Mouse (Mus musculus): Measurements from ENCODE around the gene Atp2b1. TPM values are rescaled to one million over a fixed set of nuclear protein-coding genes. Genes with fewer than 3 reads are reported as not detected.

Gene Atp2b1
- polyA plus RNA-seq, 1 experiment from 2014 or later, result 176 TPM

- no peak for DNase-seq
- no peak for ATAC-seq (ENCODE audit: insufficient read depth)
- 53% methylated on average over 1 of the region's 1 CpGs for WGBS
Measured at GRCm38 (mm10) chr10:98949750-98950149, 35.5 kb downstream of the Atp2b1 start.

GRCm38 (mm10) chr10:98951286-98952270, 37.4 kb downstream of the Atp2b1 start:
- H3K4me1 ChIP-seq (ENCODE audit: insufficient read depth), result peaks cover 9% of the 10 kb centered on the region; the same call in 1 of the 2 replicates
- H3K4me3 ChIP-seq (ENCODE audit: low read depth, low read length), result no peak overlapping the region
- H3K27ac ChIP-seq (ENCODE audit: low read depth), result no peak overlapping the region
- TF ChIP-seq CTCF (IDR thresholded peaks at IDR 0.05; ENCODE audit: low read depth), result no peak
- no peak for DNase-seq
- H3K4me2 ChIP-seq, result no peak overlapping the region
- ATAC-seq (ENCODE audit: insufficient read depth), result peak; percentile 49; the same call in 1 of the 2 replicates
- 71% methylated on average over 17 of the region's 17 CpGs for WGBS
- no peaks in the 10 kb centered on the region for H3K9me3 ChIP-seq (ENCODE audit: low read depth, low read length)
- no peak overlapping the region for H3K9ac ChIP-seq
- no peaks in the 10 kb centered on the region for H3K27me3 ChIP-seq (ENCODE audit: insufficient read depth, low read length)
- H3K36me3 ChIP-seq (ENCODE audit: insufficient read depth), result no peaks in the 10 kb centered on the region

More at GRCm38 (mm10) chr10:98949750-98950149, 35.5 kb downstream of the Atp2b1 start:
- TF ChIP-seq CTCF (IDR thresholded peaks at IDR 0.05; ENCODE audit: low read depth), result no peak
- Histone ChIP-seq H3K36me3 (ENCODE audit: insufficient read depth) (no peaks in the 10 kb centered on the region), H3K4me1 (ENCODE audit: insufficient read depth) (peaks cover 12% of the 10 kb centered on the region; the same call in 1 of the 2 replicates), H3K4me2 (no peak overlapping the region), H3K4me3 (ENCODE audit: low read depth, low read length) (no peak overlapping the region), H3K9ac (no peak overlapping the region), H3K27me3 (ENCODE audit: insufficient read depth, low read length) (no peaks in the 10 kb centered on the region), H3K27ac (ENCODE audit: low read depth) (no peak overlapping the region), H3K9me3 (ENCODE audit: low read depth, low read length) (no peaks in the 10 kb centered on the region)

GRCm38 (mm10) chr10:98954230-98954993, 40.2 kb downstream of the Atp2b1 start:
- no peaks in the 10 kb centered on the region for H3K9me3 ChIP-seq (ENCODE audit: low read depth, low read length)
- ATAC-seq (ENCODE audit: insufficient read depth) (no peak), DNase-seq (no peak)
- H3K27me3 ChIP-seq (ENCODE audit: insufficient read depth, low read length), result no peaks in the 10 kb centered on the region
- no peak overlapping the region for H3K27ac ChIP-seq (ENCODE audit: low read depth)
- no peak overlapping the region for H3K4me3 ChIP-seq (ENCODE audit: low read depth, low read length)
- no peaks in the 10 kb centered on the region for H3K36me3 ChIP-seq (ENCODE audit: insufficient read depth)
- TF ChIP-seq CTCF (IDR thresholded peaks at IDR 0.05; ENCODE audit: low read depth), result no peak
- no peak overlapping the region for H3K4me2 ChIP-seq
- peaks cover 4% of the 10 kb centered on the region; the same call in 1 of the 2 replicates for H3K4me1 ChIP-seq (ENCODE audit: insufficient read depth)
- no peak overlapping the region for H3K9ac ChIP-seq
- 85% methylated on average over 12 of the region's 12 CpGs for WGBS

GRCm38 (mm10) chr10:98956124-98956523, 41.9 kb downstream of the Atp2b1 start:
- Histone ChIP-seq H3K9ac (no peak overlapping the region), H3K4me1 (ENCODE audit: insufficient read depth) (peaks cover 4% of the 10 kb centered on the region; the same call in 1 of the 2 replicates), H3K27me3 (ENCODE audit: insufficient read depth, low read length) (no peaks in the 10 kb centered on the region), H3K27ac (ENCODE audit: low read depth) (no peak overlapping the region), H3K4me3 (ENCODE audit: low read depth, low read length) (no peak overlapping the region), H3K9me3 (ENCODE audit: low read depth, low read length) (no peaks in the 10 kb centered on the region), H3K4me2 (no peak overlapping the region), H3K36me3 (ENCODE audit: insufficient read depth) (no peaks in the 10 kb centered on the region)
- 98% methylated on average over 3 of the region's 3 CpGs for WGBS
- ATAC-seq (ENCODE audit: insufficient read depth) (no peak), DNase-seq (no peak)
- TF ChIP-seq CTCF (IDR thresholded peaks at IDR 0.05; ENCODE audit: low read depth), result no peak

- DNase-seq (no peak), ATAC-seq (ENCODE audit: insufficient read depth) (no peak)
- peaks cover 4% of the 10 kb centered on the region; the same call in 1 of the 2 replicates for H3K4me1 ChIP-seq (ENCODE audit: insufficient read depth)
- H3K27ac ChIP-seq (ENCODE audit: low read depth), result no peak overlapping the region
- H3K9me3 ChIP-seq (ENCODE audit: low read depth, low read length), result no peaks in the 10 kb centered on the region
- WGBS, result 55% methylated on average over 4 of the region's 4 CpGs
- no peak for TF ChIP-seq CTCF (IDR thresholded peaks at IDR 0.05; ENCODE audit: low read depth)
- no peaks in the 10 kb centered on the region for H3K27me3 ChIP-seq (ENCODE audit: insufficient read depth, low read length)
- H3K9ac ChIP-seq, result no peak overlapping the region
- H3K4me3 ChIP-seq (ENCODE audit: low read depth, low read length), result no peak overlapping the region
- no peaks in the 10 kb centered on the region for H3K36me3 ChIP-seq (ENCODE audit: insufficient read depth)
- H3K4me2 ChIP-seq, result no peak overlapping the region
Measured at GRCm38 (mm10) chr10:98958752-98959151, 44.5 kb downstream of the Atp2b1 start.

GRCm38 (mm10) chr10:98959385-98959784, 45.2 kb downstream of the Atp2b1 start:
- Histone ChIP-seq H3K9me3 (ENCODE audit: low read depth, low read length) (no peaks in the 10 kb centered on the region), H3K36me3 (ENCODE audit: insufficient read depth) (no peaks in the 10 kb centered on the region), H3K27me3 (ENCODE audit: insufficient read depth, low read length) (no peaks in the 10 kb centered on the region), H3K9ac (no peak overlapping the region), H3K4me3 (ENCODE audit: low read depth, low read length) (no peak overlapping the region), H3K27ac (ENCODE audit: low read depth) (no peak overlapping the region), H3K4me2 (no peak overlapping the region), H3K4me1 (ENCODE audit: insufficient read depth) (peaks cover 4% of the 10 kb centered on the region; the same call in 1 of the 2 replicates)
- 35% methylated on average over 6 of the region's 6 CpGs for WGBS
- TF ChIP-seq CTCF (IDR thresholded peaks at IDR 0.05; ENCODE audit: low read depth), result no peak
- no peak for ATAC-seq (ENCODE audit: insufficient read depth)
- DNase-seq, result no peak

Measured in lung, embryonic 14.5 days (tissue).